Mouse (Mus musculus) neural tube, embryonic 12.5 days (tissue): ENCODE data around the gene Tnfsf12. TPM values are rescaled to one million over a fixed set of nuclear protein-coding genes. Genes with fewer than 3 reads are reported as not detected.

ENCODE experiments used
- ATAC-seq: fragments of 200-750 bp; cut with Nextera tagmentation; 2 replicates; pipeline ENCODE4 v1.8.0; 2017; ENCODE audit warnings: low read depth, mild to moderate bottlenecking, moderate TSS enrichment, moderate library complexity; ENCODE audit not compliant: low FRiP score
- H3K27ac ChIP-seq: fragments of 300-500 bp; sonication (generic); 2 replicates; pipeline ENCODE4 v1.5.1; 2016
- H3K27me3 ChIP-seq: fragments of 300-500 bp; sonication (generic); replicated peaks from 2 replicates; pipeline ENCODE4 v1.6.1; 2016; ENCODE audit warnings: mild to moderate bottlenecking
- H3K36me3 ChIP-seq: fragments of 300-500 bp; sonication (generic); 2 replicates; pipeline ENCODE4 v1.6.1; 2016; ENCODE audit warnings: mild to moderate bottlenecking
- H3K4me1 ChIP-seq: fragments of 300-500 bp; sonication (generic); 2 replicates; pipeline ENCODE4 v1.6.1; 2016
- H3K4me2 ChIP-seq: fragments of 300-500 bp; sonication (generic); replicated peaks from 2 replicates; pipeline ENCODE4 v1.6.1; 2016; ENCODE audit warnings: mild to moderate bottlenecking
- H3K4me3 ChIP-seq: fragments of 300-500 bp; sonication (generic); 2 replicates; pipeline ENCODE4 v1.5.1; 2016
- H3K9ac ChIP-seq: fragments of 300-500 bp; sonication (generic); 2 replicates; pipeline ENCODE4 v1.6.1; 2016; ENCODE audit warnings: mild to moderate bottlenecking
- H3K9me3 ChIP-seq: fragments of 300-500 bp; sonication (generic); 2 replicates; pipeline ENCODE4 v1.6.1; 2016; ENCODE audit warnings: mild to moderate bottlenecking
- WGBS: fragments of 180-500 bp; shearing (Covaris S2); methylation state at CpG from one replicate; pipeline ENCODE4 v1.1.7; 2016; 5-methylcytosine and 5-hydroxymethylcytosine counted together
- microRNA counts: library from miRNA; unstranded; fragments of <30 nt; microRNA quantifications from one replicate; lab custom pipeline; 2017
- microRNA-seq: library from miRNA; unstranded; fragments of <30 nt; microRNA quantifications from one replicate; pipeline ENCODE4, GENCODE M21; 2017
- polyA plus RNA-seq: library from polyadenylated mRNA; unstranded; fragments of >200 nt; fragmentation: Nextera tagmentation; extraction: Ambion mirVana; gene quantifications from 2 replicates; pipeline ENCODE4 v1.2.1, GENCODE M21; 2016

The Tnfsf12 gene
- polyA plus RNA-seq, 1 experiment from 2014 or later, result 1.9 TPM

GRCm38 (mm10) chr11:69656617-69657461, 38.8 kb downstream of the Tnfsf12 start:
- Histone ChIP-seq H3K4me2 (no peak overlapping the region), H3K9ac (no peak overlapping the region), H3K36me3 (peaks cover 58% of the 10 kb centered on the region), H3K9me3 (no peaks in the 10 kb centered on the region), H3K4me1 (peaks cover 22% of the 10 kb centered on the region), H3K4me3 (no peak overlapping the region), H3K27ac (no peak overlapping the region), H3K27me3 (no peaks in the 10 kb centered on the region)
- WGBS, result 82% methylated on average over 10 of the region's 10 CpGs
- no peak for ATAC-seq

GRCm38 (mm10) chr11:69656065-69656455, 39.6 kb downstream of the Tnfsf12 start:
- Histone ChIP-seq H3K4me2 (no peak overlapping the region), H3K27ac (no peak overlapping the region), H3K4me1 (peaks cover 14% of the 10 kb centered on the region), H3K9ac (no peak overlapping the region), H3K4me3 (no peak overlapping the region), H3K36me3 (peaks cover 66% of the 10 kb centered on the region), H3K27me3 (no peaks in the 10 kb centered on the region), H3K9me3 (no peaks in the 10 kb centered on the region)
- WGBS, result 86% methylated on average over 5 of the region's 5 CpGs
- no peak for ATAC-seq

GRCm38 (mm10) chr11:69655264-69656064, 40.2 kb downstream of the Tnfsf12 start, which contains the start of gene Sox15:
TSS of gene Sox15 (plus strand) at chr11:69655314.
- H3K9me3 ChIP-seq, result no peaks in the 10 kb centered on the region
- H3K9ac ChIP-seq, result 0 out of 2 replicates have a peak within 1 kb of the TSS, but pooled peaks have one; percentile 26
- peak within 1 kb of the TSS; percentile 27 for H3K4me2 ChIP-seq
- peak; percentile 63 for ATAC-seq
- H3K27ac ChIP-seq, result no peak within 1 kb of the TSS
- H3K27me3 ChIP-seq, result no peaks in the 10 kb centered on the region
- peaks cover 72% of the 10 kb centered on the region for H3K36me3 ChIP-seq
- H3K4me1 ChIP-seq, result peaks cover 11% of the 10 kb centered on the region
- no peak within 1 kb of the TSS for H3K4me3 ChIP-seq
- WGBS, result 24% methylated on average over 34 of the region's 34 CpGs

GRCm38 (mm10) chr11:69654760-69655159, 40.9 kb downstream of the Tnfsf12 start:
- Histone ChIP-seq H3K36me3 (peaks cover 79% of the 10 kb centered on the region), H3K27me3 (no peaks in the 10 kb centered on the region), H3K9ac (no peak overlapping the region), H3K9me3 (no peaks in the 10 kb centered on the region), H3K4me3 (no peak overlapping the region), H3K4me2 (no peak overlapping the region), H3K27ac (no peak overlapping the region), H3K4me1 (peaks cover 11% of the 10 kb centered on the region)
- no peak for ATAC-seq
- WGBS, result 50% methylated on average over 9 of the region's 9 CpGs

- Histone ChIP-seq H3K36me3 (peaks cover 85% of the 10 kb centered on the region), H3K27me3 (no peaks in the 10 kb centered on the region), H3K4me1 (peaks cover 11% of the 10 kb centered on the region), H3K4me2 (no peak overlapping the region), H3K4me3 (no peak overlapping the region), H3K9me3 (no peaks in the 10 kb centered on the region), H3K9ac (no peak overlapping the region), H3K27ac (no peak overlapping the region)
- 89% methylated on average over 5 of the region's 5 CpGs for whole genome bisulfite sequencing
- ATAC-seq, result no peak
These were observed 42.2 kb downstream of the Tnfsf12 start for GRCm38 (mm10) chr11:69653399-69653798.

- Histone ChIP-seq H3K4me1 (no peaks in the 10 kb centered on the region), H3K27me3 (no peaks in the 10 kb centered on the region), H3K36me3 (peaks cover 88% of the 10 kb centered on the region), H3K9me3 (no peaks in the 10 kb centered on the region), H3K4me3 (no peak overlapping the region), H3K27ac (no peak overlapping the region), H3K9ac (no peak overlapping the region), H3K4me2 (no peak overlapping the region)
- no peak for ATAC-seq
- 97% methylated on average over 5 of the region's 5 CpGs for WGBS
These were observed 49.8 kb downstream of the Tnfsf12 start for GRCm38 (mm10) chr11:69645860-69646259.

MicroRNAs within 50 kb of the gene (microRNA counts, 519-probe panel; counts per million panel counts)
- 342 counts per million, percentile 67 among the panel's probes with 10 or more counts for microRNA mmu-miR-1934 (lab: Ali Mortazavi, UCI)

Small RNA genes lying within 50 kb of the gene (microRNA-seq; reads per million reads assigned to microRNA genes)
- 2.2 reads per million, percentile 1 among the genes with 10 or more reads in this experiment for gene Mir1934

Other genes with a start within 250 kb of the Tnfsf12 start
- 1.6 and 1.9 TPM in 2 replicates for gene Dnah2, start 146.7 kb downstream of the Tnfsf12 start, polyA plus RNA-seq
- 54.4 and 57.4 TPM in 2 replicates for gene Efnb3, start 135.6 kb downstream of the Tnfsf12 start, polyA plus RNA-seq
- 32.2 and 32.4 TPM in 2 replicates for gene Wrap53, start 115.6 kb downstream of the Tnfsf12 start, polyA plus RNA-seq
- 116 and 120 TPM in 2 replicates for gene Trp53, start 115.5 kb downstream of the Tnfsf12 start, polyA plus RNA-seq
- gene Atp1b2, start 89.9 kb downstream of the Tnfsf12 start, polyA plus RNA-seq, result 8.4 and 10.8 TPM in 2 replicates
- not detected in 2 replicates for gene Shbg, start 77.9 kb downstream of the Tnfsf12 start, polyA plus RNA-seq
- gene Sat2, start 73.8 kb downstream of the Tnfsf12 start, polyA plus RNA-seq, result 22.0 and 23.3 TPM in 2 replicates
- gene Fxr2, start 62.9 kb downstream of the Tnfsf12 start, polyA plus RNA-seq, result 55.8 and 71.5 TPM in 2 replicates
- 0.30 TPM in 1 of 2 replicates, not detected in the other for gene Sox15, start 40.5 kb downstream of the Tnfsf12 start, polyA plus RNA-seq
- 81.4 and 82.6 TPM in 2 replicates for gene Mpdu1, start 33.2 kb downstream of the Tnfsf12 start, polyA plus RNA-seq
- 7.7 and 8.0 TPM in 2 replicates for gene Cd68, start 29.7 kb downstream of the Tnfsf12 start, polyA plus RNA-seq
- 598 and 684 TPM in 2 replicates for gene Eif4a1, start 23.4 kb downstream of the Tnfsf12 start, polyA plus RNA-seq
- gene Senp3, start 13.8 kb downstream of the Tnfsf12 start, polyA plus RNA-seq, result 97.8 and 115 TPM in 2 replicates
- gene Tnfsf13, start 10.1 kb downstream of the Tnfsf12 start, polyA plus RNA-seq, result 0.20 TPM in 1 of 2 replicates, not detected in the other
- gene Tnfsfm13, start 249 bp upstream of the Tnfsf12 start, polyA plus RNA-seq, result 1.4 TPM in 2 replicates
- 28.5 and 31.2 TPM in 2 replicates for gene Polr2a, start 62.8 kb upstream of the Tnfsf12 start, polyA plus RNA-seq
- not detected in 2 replicates for gene Slc35g3, start 66.1 kb upstream of the Tnfsf12 start, polyA plus RNA-seq
- 2.3 and 2.4 TPM in 2 replicates for gene Zbtb4, start 70.1 kb upstream of the Tnfsf12 start, polyA plus RNA-seq
- gene Chrnb1, start 100.1 kb upstream of the Tnfsf12 start, polyA plus RNA-seq, result 5.3 and 5.8 TPM in 2 replicates
- gene Fgf11, start 106.0 kb upstream of the Tnfsf12 start, polyA plus RNA-seq, result 4.1 and 5.6 TPM in 2 replicates
- gene Tmem102, start 109.8 kb upstream of the Tnfsf12 start, polyA plus RNA-seq, result 1.1 and 1.7 TPM in 2 replicates
- not detected in 2 replicates for gene Gm39566, start 119.4 kb upstream of the Tnfsf12 start, polyA plus RNA-seq
- not detected in 2 replicates for gene Spem2, start 122.6 kb upstream of the Tnfsf12 start, polyA plus RNA-seq
- gene Spem1, start 126.3 kb upstream of the Tnfsf12 start, polyA plus RNA-seq, result 0.52 TPM in 1 of 2 replicates, not detected in the other
- 14.1 and 16.6 TPM in 2 replicates for gene Nlgn2, start 141.9 kb upstream of the Tnfsf12 start, polyA plus RNA-seq
- 325 and 328 TPM in 2 replicates for gene Tmem256, start 142.7 kb upstream of the Tnfsf12 start, polyA plus RNA-seq
- gene Plscr3, start 150.5 kb upstream of the Tnfsf12 start, polyA plus RNA-seq, result 64.4 and 69.9 TPM in 2 replicates
- gene Tnk1, start 162.9 kb upstream of the Tnfsf12 start, polyA plus RNA-seq, result 0.22 and 0.30 TPM in 2 replicates
- not detected in 2 replicates for gene Tmem95, start 182.2 kb upstream of the Tnfsf12 start, polyA plus RNA-seq
- gene Kctd11, start 185.6 kb upstream of the Tnfsf12 start, polyA plus RNA-seq, result 3.1 TPM in 2 replicates
- gene Acap1, start 199.7 kb upstream of the Tnfsf12 start, polyA plus RNA-seq, result 0.54 and 0.90 TPM in 2 replicates
- gene 2810408A11Rik, start 205.1 kb upstream of the Tnfsf12 start, polyA plus RNA-seq, result 17.7 and 18.1 TPM in 2 replicates
- gene Neurl4, start 205.2 kb upstream of the Tnfsf12 start, polyA plus RNA-seq, result 19.8 and 20.4 TPM in 2 replicates
- 82.4 and 92.0 TPM in 2 replicates for gene Gps2, start 218.0 kb upstream of the Tnfsf12 start, polyA plus RNA-seq
- 1,451 and 1,549 TPM in 2 replicates for gene Eif5a, start 226.1 kb upstream of the Tnfsf12 start, polyA plus RNA-seq
- 5.5 and 6.0 TPM in 2 replicates for gene Ybx2, start 239.9 kb upstream of the Tnfsf12 start, polyA plus RNA-seq